Mouse (Mus musculus) heart, adult 2 months (tissue): Measurements from ENCODE around the gene Pgm1.

Source experiments
- CTCF ChIP-seq: fragments of 200-600 bp; IDR thresholded peaks from 2 replicates; pipeline ENCODE4 v1.8.1; 2022; ENCODE audit warnings: antibody characterized with exemption, mild to moderate bottlenecking, moderate library complexity
- EP300 ChIP-seq: fragments of 200-500 bp; IDR thresholded peaks from 2 replicates; pipeline ENCODE4 v1.6.1; 2011; ENCODE audit warnings: low read depth, low read length, control low read depth; ENCODE audit not compliant: insufficient read depth
- POLR2A ChIP-seq: fragments of 200-500 bp; IDR thresholded peaks from 2 replicates; pipeline ENCODE4 v1.6.1; 2011; ENCODE audit warnings: mild to moderate bottlenecking, low read depth, low read length, control low read depth; ENCODE audit not compliant: insufficient read depth

DNA sequence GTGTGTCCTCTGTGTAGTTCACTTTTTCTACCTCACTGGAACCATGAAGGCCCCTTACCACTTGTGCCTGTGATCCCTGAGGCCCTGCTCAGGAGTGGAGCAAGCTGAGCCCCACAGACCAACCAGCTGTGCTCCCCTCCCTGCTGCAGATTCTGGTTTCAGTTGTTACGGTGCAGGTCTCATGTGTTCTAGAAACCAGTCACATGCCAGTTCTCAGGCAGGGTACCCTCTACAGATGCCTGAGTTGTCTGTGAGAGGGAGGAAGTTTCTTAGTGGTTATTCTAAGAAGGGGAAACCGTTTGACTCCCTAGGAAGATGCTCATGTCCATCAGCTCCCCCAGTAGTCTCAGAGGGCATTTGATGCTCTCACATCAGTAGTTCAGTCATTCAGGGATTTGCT lies 15.4 kb downstream of the Pgm1 start:
- no peak for TF ChIP-seq POLR2A
- no peak for TF ChIP-seq CTCF
- TF ChIP-seq EP300 = no peak
